14 mouse cellular contexts compared by ENCODE assay signal in the genomic region with DNA sequence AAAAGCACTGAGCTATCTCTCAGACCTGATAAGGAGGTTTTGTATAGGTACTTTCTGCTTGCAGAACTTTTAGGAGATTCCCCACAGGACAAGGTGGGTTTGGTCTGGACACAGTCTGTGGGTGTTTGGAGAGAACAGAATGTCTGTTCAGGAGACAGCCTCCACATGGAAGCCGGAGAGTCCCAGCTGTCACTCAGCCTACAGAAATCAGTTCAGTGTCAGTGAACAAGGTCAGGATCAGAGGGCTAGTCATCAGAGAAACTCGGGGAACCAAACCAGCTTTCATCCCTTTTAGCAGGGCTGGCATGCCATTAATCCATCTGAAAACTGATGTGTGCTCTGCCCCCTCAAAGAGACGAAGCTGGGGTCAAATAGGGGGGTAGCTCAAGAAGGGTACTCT.
"Had no signal": no experiment of that assay in that cellular context is flagged by ENCODE, and none has a peak within 500 bp of the region (broad histone marks: within the 10 kb centered on the region; RNA-seq: fewer than 3 reads in every experiment).

No protein-coding gene starts in this region.

- H3K9me3 ChIP-seq: limb, embryonic 15.5 days; liver, embryonic 12.5 days; lung, embryonic 15.5 days; megakaryocyte, embryonic 14.5 days; midbrain, embryonic 12.5 days had no signal

- H3K4me3 ChIP-seq: limb, embryonic 15.5 days; liver, embryonic 12.5 days; lung, embryonic 15.5 days; megakaryocyte, embryonic 14.5 days; midbrain, embryonic 12.5 days had no signal

- DNase-seq: kidney, adult 9 months; kidney, postnatal 10 days; kidney, postnatal 4 days; lung, postnatal 14 days; right cerebral cortex, postnatal 14 days; thymus, postnatal 4 days had no signal

- H3K9ac ChIP-seq: limb, embryonic 15.5 days; liver, embryonic 12.5 days; lung, embryonic 15.5 days; midbrain, embryonic 12.5 days had no signal

- H3K4me2 ChIP-seq: limb, embryonic 15.5 days; liver, embryonic 12.5 days; lung, embryonic 15.5 days; midbrain, embryonic 12.5 days had no signal

- ATAC-seq: intestine, postnatal 0 days; liver, embryonic 12.5 days had no signal

- H3K36me3 ChIP-seq: limb, embryonic 15.5 days; liver, embryonic 12.5 days; lung, embryonic 15.5 days; midbrain, embryonic 12.5 days had no signal

- H3K27ac ChIP-seq: limb, embryonic 15.5 days; liver, embryonic 12.5 days; lung, embryonic 15.5 days; macrophage; midbrain, embryonic 12.5 days; stomach, postnatal 0 days had no signal

- H3K27me3 ChIP-seq: liver, embryonic 12.5 days; midbrain, embryonic 12.5 days had no signal
